Mouse (Mus musculus): Measurements from ENCODE around the gene Atp5h. TPM values are rescaled to one million over a fixed set of nuclear protein-coding genes. Genes with fewer than 3 reads are reported as not detected.

Atp5h gene
- polyA plus RNA-seq, 1 experiment: 166 TPM

GRCm38 (mm10) chr11:115425671-115426070, 5.9 kb upstream of the Atp5h start:
- H3K27ac ChIP-seq (ENCODE audit: control insufficient read depth, insufficient read depth, low read depth, low read length): no peak overlapping the region
- H3K36me3 ChIP-seq (ENCODE audit: control insufficient read depth, insufficient read depth, low read length): peaks cover 5% of the 10 kb centered on the region; the same call in 1 of the 2 replicates
- peaks cover 10% of the 10 kb centered on the region for H3K4me1 ChIP-seq (ENCODE audit: control insufficient read depth, insufficient read depth, low read length)
- H3K4me3 ChIP-seq (ENCODE audit: control insufficient read depth, low read depth, low read length): no peak overlapping the region
- TF ChIP-seq CTCF (IDR thresholded peaks at IDR 0.05; ENCODE audit: control insufficient read depth, insufficient read depth, insufficient replicate concordance, low read depth, low read length) (no peak), POLR2A (IDR thresholded peaks at IDR 0.05; ENCODE audit: control insufficient read depth, low read depth, low read length) (no peak)
- H3K27me3 ChIP-seq (ENCODE audit: control insufficient read depth, insufficient read depth, low read length): no peaks in the 10 kb centered on the region

GRCm38 (mm10) chr11:115424666-115425065, 4.9 kb upstream of the Atp5h start:
- Histone ChIP-seq H3K4me1 (ENCODE audit: control insufficient read depth, insufficient read depth, low read length) (peaks cover 11% of the 10 kb centered on the region), H3K27me3 (ENCODE audit: control insufficient read depth, insufficient read depth, low read length) (no peaks in the 10 kb centered on the region), H3K4me3 (ENCODE audit: control insufficient read depth, low read depth, low read length) (no peak overlapping the region), H3K36me3 (ENCODE audit: control insufficient read depth, insufficient read depth, low read length) (peaks cover 5% of the 10 kb centered on the region; the same call in 1 of the 2 replicates), H3K27ac (ENCODE audit: control insufficient read depth, insufficient read depth, low read depth, low read length) (no peak overlapping the region)
- no peak for TF ChIP-seq POLR2A (IDR thresholded peaks at IDR 0.05; ENCODE audit: control insufficient read depth, low read depth, low read length)
- no peak for TF ChIP-seq CTCF (IDR thresholded peaks at IDR 0.05; ENCODE audit: control insufficient read depth, insufficient read depth, insufficient replicate concordance, low read depth, low read length)

- Histone ChIP-seq H3K36me3 (ENCODE audit: control insufficient read depth, insufficient read depth, low read length) (peaks cover 5% of the 10 kb centered on the region; the same call in 1 of the 2 replicates), H3K4me3 (ENCODE audit: control insufficient read depth, low read depth, low read length) (no peak overlapping the region), H3K4me1 (ENCODE audit: control insufficient read depth, insufficient read depth, low read length) (peaks cover 11% of the 10 kb centered on the region), H3K27ac (ENCODE audit: control insufficient read depth, insufficient read depth, low read depth, low read length) (no peak overlapping the region), H3K27me3 (ENCODE audit: control insufficient read depth, insufficient read depth, low read length) (no peaks in the 10 kb centered on the region)
- TF ChIP-seq CTCF (IDR thresholded peaks at IDR 0.05; ENCODE audit: control insufficient read depth, insufficient read depth, insufficient replicate concordance, low read depth, low read length) (no peak), POLR2A (IDR thresholded peaks at IDR 0.05; ENCODE audit: control insufficient read depth, low read depth, low read length) (no peak)
Measured at GRCm38 (mm10) chr11:115423091-115423490, 3.3 kb upstream of the Atp5h start.

- Histone ChIP-seq H3K4me3 (ENCODE audit: control insufficient read depth, low read depth, low read length) (peak overlapping the region; percentile 14; the same call in 1 of the 2 replicates), H3K36me3 (ENCODE audit: control insufficient read depth, insufficient read depth, low read length) (peaks cover 5% of the 10 kb centered on the region; the same call in 1 of the 2 replicates)
Measured at GRCm38 (mm10) chr11:115421972-115422371, 2.2 kb upstream of the Atp5h start.

GRCm38 (mm10) chr11:115421328-115421727, 1.6 kb upstream of the Atp5h start:
- H3K4me1 ChIP-seq (ENCODE audit: control insufficient read depth, insufficient read depth, low read length): peaks cover 8% of the 10 kb centered on the region
- H3K27me3 ChIP-seq (ENCODE audit: control insufficient read depth, insufficient read depth, low read length): no peaks in the 10 kb centered on the region
- H3K36me3 ChIP-seq (ENCODE audit: control insufficient read depth, insufficient read depth, low read length): peaks cover 5% of the 10 kb centered on the region; the same call in 1 of the 2 replicates
- TF ChIP-seq CTCF (IDR thresholded peaks at IDR 0.05; ENCODE audit: control insufficient read depth, insufficient read depth, insufficient replicate concordance, low read depth, low read length): no peak
- TF ChIP-seq POLR2A (IDR thresholded peaks at IDR 0.05; ENCODE audit: control insufficient read depth, low read depth, low read length): no peak
- H3K4me3 ChIP-seq (ENCODE audit: control insufficient read depth, low read depth, low read length): peak overlapping the region; percentile 39; the same call in 1 of the 2 replicates
- no peak overlapping the region for H3K27ac ChIP-seq (ENCODE audit: control insufficient read depth, insufficient read depth, low read depth, low read length)

More at GRCm38 (mm10) chr11:115421972-115422371, 2.2 kb upstream of the Atp5h start:
- Histone ChIP-seq H3K27ac (ENCODE audit: control insufficient read depth, insufficient read depth, low read depth, low read length) (peak overlapping the region; percentile 66; the same call in 1 of the 2 replicates), H3K27me3 (ENCODE audit: control insufficient read depth, insufficient read depth, low read length) (no peaks in the 10 kb centered on the region), H3K4me1 (ENCODE audit: control insufficient read depth, insufficient read depth, low read length) (peaks cover 8% of the 10 kb centered on the region)
- no peak for TF ChIP-seq POLR2A (IDR thresholded peaks at IDR 0.05; ENCODE audit: control insufficient read depth, low read depth, low read length)
- no peak for TF ChIP-seq CTCF (IDR thresholded peaks at IDR 0.05; ENCODE audit: control insufficient read depth, insufficient read depth, insufficient replicate concordance, low read depth, low read length)

- peak overlapping the region; percentile 90 for H3K4me3 ChIP-seq (ENCODE audit: control insufficient read depth, low read depth, low read length)
- TF ChIP-seq CTCF (IDR thresholded peaks at IDR 0.05; ENCODE audit: control insufficient read depth, insufficient read depth, insufficient replicate concordance, low read depth, low read length) (no peak), POLR2A (IDR thresholded peaks at IDR 0.05; ENCODE audit: control insufficient read depth, low read depth, low read length) (no peak)
- no peaks in the 10 kb centered on the region for H3K27me3 ChIP-seq (ENCODE audit: control insufficient read depth, insufficient read depth, low read length)
- H3K36me3 ChIP-seq (ENCODE audit: control insufficient read depth, insufficient read depth, low read length): peaks cover 3% of the 10 kb centered on the region; the same call in 1 of the 2 replicates
- H3K4me1 ChIP-seq (ENCODE audit: control insufficient read depth, insufficient read depth, low read length): peaks cover 8% of the 10 kb centered on the region
- peak overlapping the region; percentile 94 for H3K27ac ChIP-seq (ENCODE audit: control insufficient read depth, insufficient read depth, low read depth, low read length)
Measured at GRCm38 (mm10) chr11:115420336-115421190, 801 bp upstream of the Atp5h start.

GRCm38 (mm10) chr11:115409556-115409955, 10.2 kb downstream of the Atp5h start:
- Histone ChIP-seq H3K4me1 (ENCODE audit: control insufficient read depth, insufficient read depth, low read length) (peaks cover 8% of the 10 kb centered on the region), H3K27me3 (ENCODE audit: control insufficient read depth, insufficient read depth, low read length) (no peaks in the 10 kb centered on the region), H3K36me3 (ENCODE audit: control insufficient read depth, insufficient read depth, low read length) (no peaks in the 10 kb centered on the region), H3K27ac (ENCODE audit: control insufficient read depth, insufficient read depth, low read depth, low read length) (no peak overlapping the region), H3K4me3 (ENCODE audit: control insufficient read depth, low read depth, low read length) (no peak overlapping the region)
- TF ChIP-seq CTCF (IDR thresholded peaks at IDR 0.05; ENCODE audit: control insufficient read depth, insufficient read depth, insufficient replicate concordance, low read depth, low read length): no peak
- no peak for TF ChIP-seq POLR2A (IDR thresholded peaks at IDR 0.05; ENCODE audit: control insufficient read depth, low read depth, low read length)
